Mouse (Mus musculus) forebrain, embryonic 14.5 days (tissue): Measurements from ENCODE around the gene Clmn. TPM values are rescaled to one million over a fixed set of nuclear protein-coding genes. Genes with fewer than 3 reads are reported as not detected.
A peak's percentile ranks its signal among the peaks of the same experiment; 100 is the strongest.

ENCODE experiments used
- ATAC-seq: fragments of 200-750 bp; cut with Nextera tagmentation; 2 replicates; pipeline ENCODE4 v1.8.0; 2017; ENCODE audit warnings: mild to moderate bottlenecking, moderate library complexity
- DNase-seq: peaks from one replicate; pipeline ENCODE4 v3.0.0-alpha.2; 2015; ENCODE audit warnings: low spot score
- H3K27ac ChIP-seq: fragments of 300-500 bp; sonication (generic); 2 replicates; pipeline ENCODE4 v1.5.1; 2014; ENCODE audit warnings: low read depth, mild to moderate bottlenecking, control low read depth, low read length, moderate library complexity
- H3K27me3 ChIP-seq: fragments of 300-500 bp; sonication (generic); replicated peaks from 2 replicates; pipeline ENCODE4 v1.6.1; 2014; ENCODE audit warnings: low read length, control low read depth, mixed read lengths; ENCODE audit not compliant: control insufficient read depth, insufficient read depth
- H3K36me3 ChIP-seq: fragments of 300-500 bp; sonication (generic); 2 replicates; pipeline ENCODE4 v1.6.1; 2014; ENCODE audit warnings: low read length, control low read depth; ENCODE audit not compliant: control insufficient read depth, insufficient read depth
- H3K4me1 ChIP-seq: fragments of 300-500 bp; sonication (generic); 2 replicates; pipeline ENCODE4 v1.6.1; 2014; ENCODE audit warnings: antibody characterized with exemption, low read length, control low read depth; ENCODE audit not compliant: control insufficient read depth, insufficient read depth
- H3K4me2 ChIP-seq: fragments of 300-500 bp; sonication (generic); 2 replicates; pipeline ENCODE4 v1.6.1; 2014; ENCODE audit warnings: mild to moderate bottlenecking, control low read depth, low read length
- H3K4me3 ChIP-seq: fragments of 300-500 bp; sonication (generic); 2 replicates; pipeline ENCODE4 v1.5.1; 2014; ENCODE audit warnings: low read depth, low read length, control low read depth
- H3K9ac ChIP-seq: fragments of 300-500 bp; sonication (generic); 2 replicates; pipeline ENCODE4 v1.6.1; 2014; ENCODE audit warnings: mild to moderate bottlenecking, low read length, control low read depth, moderate library complexity
- H3K9me3 ChIP-seq: fragments of 300-500 bp; sonication (generic); replicated peaks from 2 replicates; pipeline ENCODE4 v1.6.1; 2016; ENCODE audit warnings: low read length, control low read depth, mixed read lengths; ENCODE audit not compliant: control insufficient read depth
- WGBS: fragments of 180-500 bp; shearing (Covaris S2); extraction: QIAGEN DNeasy Blood & Tissue Kit; methylation state at CpG from one replicate; pipeline ENCODE4 v1.1.7; 2014; 5-methylcytosine and 5-hydroxymethylcytosine counted together
- polyA plus RNA-seq: library from polyadenylated mRNA; unstranded; fragments of >200 nt; fragmentation: Nextera tagmentation; extraction: Ambion mirVana; gene quantifications from 2 replicates; pipeline ENCODE4 v1.2.1, GENCODE M21; 2014

The Clmn gene
- polyA plus RNA-seq, 1 experiment from 2014 or later: 0.33 TPM

- Histone ChIP-seq H3K4me1 (no peaks in the 10 kb centered on the region), H3K9me3 (no peaks in the 10 kb centered on the region), H3K36me3 (no peaks in the 10 kb centered on the region), H3K9ac (no peak overlapping the region), H3K27ac (no peak overlapping the region), H3K27me3 (no peaks in the 10 kb centered on the region), H3K4me3 (no peak overlapping the region), H3K4me2 (no peak overlapping the region)
- WGBS: 87% methylated on average over 7 of the region's 7 CpGs
- ATAC-seq (no peak), DNase-seq (no peak)
Measured at GRCm38 (mm10) chr12:104886104-104886503, 21.2 kb upstream of the Clmn start.

DNA sequence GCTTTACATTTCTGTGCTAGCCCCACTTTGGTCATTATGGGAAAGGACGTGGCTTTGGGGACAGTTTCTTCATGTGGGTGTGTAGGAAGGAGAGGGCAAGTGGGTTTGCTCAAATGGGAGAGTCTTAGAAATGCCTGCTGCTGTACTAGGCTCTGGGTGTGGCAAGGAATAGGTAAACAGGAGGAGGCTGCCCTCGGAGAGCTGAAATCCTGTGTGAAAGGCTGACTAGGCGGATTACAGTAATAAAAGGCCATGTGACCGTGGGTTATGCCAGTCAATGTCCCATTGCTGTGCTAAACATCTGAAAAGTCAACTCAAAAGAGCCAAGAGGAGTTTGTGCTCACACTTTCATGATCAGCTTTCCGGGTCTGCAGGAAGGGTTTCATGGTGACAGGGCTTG is 17.7 kb upstream of the Clmn start:
- no peak overlapping the region for H3K4me2 ChIP-seq
- H3K9me3 ChIP-seq: 0 out of 2 replicates have a peak, but pooled peaks cover 2% of the 10 kb centered on the region
- 0 out of 2 replicates have a peak, but pooled peaks cover 4% of the 10 kb centered on the region for H3K4me1 ChIP-seq
- ATAC-seq: no peak
- H3K9ac ChIP-seq: no peak overlapping the region
- no peaks in the 10 kb centered on the region for H3K36me3 ChIP-seq
- no peaks in the 10 kb centered on the region for H3K27me3 ChIP-seq
- WGBS: 77% methylated on average over 5 of the region's 5 CpGs
- no peak overlapping the region for H3K27ac ChIP-seq
- DNase-seq: no peak
- H3K4me3 ChIP-seq: no peak overlapping the region

GRCm38 (mm10) chr12:104882061-104882460 is 17.2 kb upstream of the Clmn start:
- Histone ChIP-seq H3K27me3 (no peaks in the 10 kb centered on the region), H3K9me3 (0 out of 2 replicates have a peak, but pooled peaks cover 2% of the 10 kb centered on the region), H3K27ac (no peak overlapping the region), H3K4me2 (no peak overlapping the region), H3K4me3 (no peak overlapping the region), H3K9ac (no peak overlapping the region), H3K4me1 (0 out of 2 replicates have a peak, but pooled peaks cover 4% of the 10 kb centered on the region), H3K36me3 (no peaks in the 10 kb centered on the region)
- ATAC-seq: no peak
- WGBS: 47% methylated on average over 2 of the region's 2 CpGs
- no peak for DNase-seq

- Histone ChIP-seq H3K36me3 (no peaks in the 10 kb centered on the region), H3K9me3 (0 out of 2 replicates have a peak, but pooled peaks cover 2% of the 10 kb centered on the region), H3K9ac (no peak overlapping the region), H3K4me1 (0 out of 2 replicates have a peak, but pooled peaks cover 4% of the 10 kb centered on the region), H3K4me2 (no peak overlapping the region), H3K4me3 (no peak overlapping the region), H3K27ac (no peak overlapping the region), H3K27me3 (no peaks in the 10 kb centered on the region)
- DNase-seq (no peak), ATAC-seq (no peak)
- WGBS: 81% methylated on average over 4 of the region's 4 CpGs
Measured at GRCm38 (mm10) chr12:104881518-104882060, 16.7 kb upstream of the Clmn start.

DNA sequence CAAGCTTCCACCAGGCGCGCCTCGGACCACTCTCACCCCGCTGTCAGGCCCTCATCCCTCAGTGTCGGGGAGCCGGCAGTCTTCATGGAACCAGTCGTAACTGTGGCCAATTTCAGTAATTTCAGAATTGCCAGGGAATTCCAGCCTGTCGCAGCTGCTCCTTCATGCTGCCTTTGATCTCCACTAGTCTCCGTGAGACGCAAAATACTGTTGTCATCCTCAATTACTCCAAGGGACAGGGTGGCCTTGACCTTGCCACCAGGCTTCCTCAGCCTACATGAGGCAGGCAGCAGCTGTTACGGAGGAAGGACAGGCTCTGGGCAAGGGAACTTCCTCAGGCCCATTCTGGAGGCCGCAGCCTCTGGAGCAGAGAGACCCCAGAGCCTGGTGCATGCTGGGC is 15.5 kb upstream of the Clmn start:
- Histone ChIP-seq H3K4me2 (no peak overlapping the region), H3K4me3 (no peak overlapping the region), H3K9me3 (0 out of 2 replicates have a peak, but pooled peaks cover 2% of the 10 kb centered on the region), H3K27me3 (no peaks in the 10 kb centered on the region), H3K27ac (no peak overlapping the region), H3K9ac (no peak overlapping the region), H3K4me1 (0 out of 2 replicates have a peak, but pooled peaks cover 4% of the 10 kb centered on the region), H3K36me3 (no peaks in the 10 kb centered on the region)
- WGBS: 92% methylated on average over 12 of the region's 12 CpGs
- ATAC-seq (no peak), DNase-seq (no peak)

DNA sequence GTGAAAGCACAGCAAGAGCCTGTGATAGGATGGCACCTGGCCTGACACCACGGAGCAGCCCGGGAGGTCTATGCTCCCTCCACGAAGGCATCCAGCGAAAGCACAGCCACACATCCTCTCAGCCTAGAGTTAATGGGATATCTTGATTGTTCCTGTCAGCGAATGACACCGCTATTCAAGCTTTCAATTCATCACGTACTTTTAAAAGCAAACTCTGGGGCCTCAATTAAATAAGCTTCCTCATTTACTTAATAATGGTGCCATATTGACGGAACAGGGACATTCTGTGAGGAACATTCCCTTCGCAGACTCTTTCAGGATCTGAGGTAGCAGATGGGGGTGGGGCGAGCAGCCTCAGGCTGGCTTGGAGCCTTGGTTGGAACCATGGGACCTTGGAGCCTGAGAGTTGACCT is 14.7 kb upstream of the Clmn start:
- Histone ChIP-seq H3K4me1 (0 out of 2 replicates have a peak, but pooled peaks cover 4% of the 10 kb centered on the region), H3K4me3 (no peak overlapping the region), H3K36me3 (no peaks in the 10 kb centered on the region), H3K4me2 (no peak overlapping the region), H3K9ac (no peak overlapping the region), H3K27ac (no peak overlapping the region), H3K9me3 (0 out of 2 replicates have a peak, but pooled peaks cover 2% of the 10 kb centered on the region), H3K27me3 (no peaks in the 10 kb centered on the region)
- peak; percentile 51 for DNase-seq
- peak; percentile 67 for ATAC-seq
- whole genome bisulfite sequencing: 27% methylated on average over 10 of the region's 10 CpGs

DNA sequence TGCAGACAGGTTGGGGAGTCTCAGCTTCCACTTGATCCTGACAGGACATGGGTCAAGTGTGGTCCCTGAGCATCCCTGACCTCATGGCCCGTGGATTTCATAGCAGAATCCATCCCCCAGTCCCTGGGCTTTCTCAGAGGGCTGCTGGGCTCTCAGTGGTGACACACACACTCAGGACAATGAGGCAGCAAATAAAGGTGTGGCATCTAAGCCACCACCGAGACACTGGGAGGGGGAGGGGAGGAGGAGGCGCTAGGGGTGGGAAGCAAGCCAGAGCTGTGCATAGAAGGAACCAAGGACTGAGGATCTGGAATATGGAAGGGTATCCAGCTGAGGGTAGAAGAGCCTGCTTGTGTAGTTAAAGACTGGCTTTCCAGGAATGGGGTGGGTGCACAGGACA is 11.2 kb upstream of the Clmn start:
- 39% methylated on average over 3 of the region's 3 CpGs for WGBS
- 0 out of 2 replicates have a peak, but pooled peaks cover 2% of the 10 kb centered on the region for H3K9me3 ChIP-seq
- H3K27ac ChIP-seq: no peak overlapping the region

DNA sequence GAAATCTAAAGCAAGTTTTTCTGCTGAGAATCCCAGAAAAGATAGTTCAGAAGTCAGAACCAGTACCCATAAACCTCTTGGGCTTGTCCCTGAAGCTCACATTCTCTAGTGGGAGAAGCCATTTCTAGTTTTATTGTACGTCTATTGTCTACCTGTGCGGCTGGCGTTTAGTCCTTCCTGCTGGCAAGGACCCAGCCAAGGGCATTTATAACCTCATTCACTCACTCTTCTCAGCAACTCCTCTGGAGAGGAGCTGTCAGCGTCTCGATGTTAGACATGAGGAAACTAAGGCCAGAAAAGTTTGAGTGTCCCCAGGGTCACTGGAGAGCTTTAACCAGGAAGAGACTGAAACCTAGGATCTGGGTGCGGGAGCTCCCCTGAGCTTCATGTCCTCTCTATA is 7.1 kb upstream of the Clmn start:
- ATAC-seq (no peak), DNase-seq (no peak)
- Histone ChIP-seq H3K9me3 (no peaks in the 10 kb centered on the region), H3K27ac (no peak overlapping the region), H3K4me3 (no peak overlapping the region), H3K36me3 (no peaks in the 10 kb centered on the region), H3K27me3 (no peaks in the 10 kb centered on the region), H3K9ac (no peak overlapping the region), H3K4me2 (no peak overlapping the region), H3K4me1 (no peaks in the 10 kb centered on the region)
- WGBS: 94% methylated on average over 6 of the region's 6 CpGs

More for the DNA sequence above, 11.2 kb upstream of the Clmn start:
- ATAC-seq (no peak), DNase-seq (no peak)
- no peak overlapping the region for H3K4me3 ChIP-seq
- H3K36me3 ChIP-seq: no peaks in the 10 kb centered on the region
- 0 out of 2 replicates have a peak, but pooled peaks cover 4% of the 10 kb centered on the region for H3K4me1 ChIP-seq
- no peaks in the 10 kb centered on the region for H3K27me3 ChIP-seq
- H3K4me2 ChIP-seq: no peak overlapping the region
- no peak overlapping the region for H3K9ac ChIP-seq

DNA sequence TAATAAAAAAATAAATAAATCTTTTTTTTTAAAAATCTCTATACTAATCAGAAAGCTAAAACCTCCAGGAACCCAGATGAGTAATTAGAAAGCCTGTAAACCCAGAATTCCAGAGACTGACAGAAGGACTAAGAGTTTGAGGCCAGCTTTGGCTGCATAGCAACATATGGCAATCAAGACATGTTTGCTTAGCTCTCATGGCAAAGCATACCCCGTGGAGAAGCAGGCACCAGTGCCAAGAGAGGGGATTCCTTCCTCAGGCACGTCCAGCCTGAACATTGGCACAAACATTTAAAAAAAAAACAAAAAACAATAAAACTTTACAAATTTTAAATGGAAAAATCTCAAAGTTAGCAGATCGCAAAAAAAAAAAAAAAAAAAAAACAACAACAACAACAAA is 4.9 kb upstream of the Clmn start:
- Histone ChIP-seq H3K36me3 (no peaks in the 10 kb centered on the region), H3K9ac (no peak overlapping the region), H3K9me3 (no peaks in the 10 kb centered on the region), H3K4me2 (no peak overlapping the region), H3K4me3 (no peak overlapping the region), H3K4me1 (no peaks in the 10 kb centered on the region), H3K27ac (no peak overlapping the region), H3K27me3 (no peaks in the 10 kb centered on the region)
- 76% methylated on average over 3 of the region's 3 CpGs for WGBS
- DNase-seq: peak; percentile 34
- ATAC-seq: no peak
